ENCODE assay signal across 26 mouse cellular contexts in genomic region chr12:56234571-56234970, GRCm38 (mm10).
DNase-seq lines count a peak whose midpoint lies in the region; ATAC-seq and TF ChIP-seq lines count a peak whose summit lies in the region.
"Had no signal": no experiment of that assay in that cellular context is flagged by ENCODE, and none has a peak within 500 bp of the region (broad histone marks: within the 10 kb centered on the region; RNA-seq: fewer than 3 reads in every experiment).

No protein-coding gene starts in this region.

- peaks cover 3% of the 10 kb centered on the region; the same call in 1 of the 2 replicates for H3K4me1 ChIP-seq in hindbrain, embryonic 13.5 days (replicated peaks)
- H3K4me1 ChIP-seq in hindbrain, embryonic 11.5 days (replicated peaks; ENCODE audit: control insufficient read depth, insufficient read depth, low read length) = no peaks in the 10 kb centered on the region
- H3K4me1 ChIP-seq: embryonic facial prominence, embryonic 13.5 days; heart, embryonic 15.5 days; limb, embryonic 12.5 days; midbrain, embryonic 10.5 days; stomach, embryonic 15.5 days had no signal

- no peak for TF ChIP-seq POLR2A in brain, embryonic 14.5 days (IDR thresholded peaks at IDR 0.05; ENCODE audit: borderline replicate concordance, extremely low read depth, insufficient read depth, insufficient read length, poor library complexity, severe bottlenecking)

- DNase-seq in hindbrain, embryonic 11.5 days (ENCODE audit: low spot score) = no peak
- peak; percentile 58 for DNase-seq in brain, adult 2 months (ENCODE audit: low read depth, low spot score)
- DNase-seq in brain, embryonic 14.5 days (ENCODE audit: low read depth) = peak; percentile 73
- DNase-seq in layer of hippocampus, adult 8-10 months (ENCODE audit: low spot score in 2 of 2) = peak; percentile 16 to 33
- no peak for DNase-seq in left cerebral cortex, adult 11 months (ENCODE audit: low spot score)
- no peak for DNase-seq in left cerebral cortex, adult 2 months (ENCODE audit: extremely low spot score in 1 of 2, low spot score in 2 of 2)
- no peak for DNase-seq in retina, postnatal 1 day
- DNase-seq: adrenal gland, adult 2 months; cerebellum, adult 2 months; cerebellum, postnatal 36 days; embryo, embryonic 11 days; gastrocnemius, postnatal 36 days; heart, postnatal 36 days; kidney, adult 18-20 months; liver, postnatal 0 days; right cerebral cortex, adult 18-20 months; thymus, postnatal 25 days had no signal

- no peaks in the 10 kb centered on the region for H3K27me3 ChIP-seq in hindbrain, embryonic 13.5 days
- H3K27me3 ChIP-seq in hindbrain, embryonic 11.5 days (ENCODE audit: control insufficient read depth, insufficient read depth, low read length) = no peaks in the 10 kb centered on the region
- H3K27me3 ChIP-seq: embryonic facial prominence, embryonic 13.5 days; heart, embryonic 15.5 days; limb, embryonic 12.5 days; stomach, embryonic 15.5 days had no signal

- no peak overlapping the region for H3K4me3 ChIP-seq in hindbrain, embryonic 13.5 days
- H3K4me3 ChIP-seq in hindbrain, embryonic 11.5 days (ENCODE audit: low read depth, low read length) = no peak overlapping the region
- H3K4me3 ChIP-seq in left cerebral cortex, adult 2 months = no peak overlapping the region
- H3K4me3 ChIP-seq: embryonic facial prominence, embryonic 13.5 days; heart, embryonic 15.5 days; limb, embryonic 12.5 days; midbrain, embryonic 10.5 days; stomach, embryonic 15.5 days had no signal

- no peaks in the 10 kb centered on the region; the same call in 1 of the 2 replicates for H3K9me3 ChIP-seq in hindbrain, embryonic 13.5 days
- no peaks in the 10 kb centered on the region for H3K9me3 ChIP-seq in hindbrain, embryonic 11.5 days (ENCODE audit: control insufficient read depth, low read length)
- H3K9me3 ChIP-seq: embryonic facial prominence, embryonic 13.5 days; heart, embryonic 15.5 days; midbrain, embryonic 10.5 days; stomach, embryonic 15.5 days had no signal

- no peak overlapping the region for H3K4me2 ChIP-seq in hindbrain, embryonic 13.5 days
- H3K4me2 ChIP-seq in hindbrain, embryonic 11.5 days (replicated peaks; ENCODE audit: low read depth, low read length) = no peak overlapping the region
- H3K4me2 ChIP-seq: embryonic facial prominence, embryonic 13.5 days; heart, embryonic 15.5 days; limb, embryonic 12.5 days; liver, embryonic 11.5 days; stomach, embryonic 15.5 days had no signal

- no peaks in the 10 kb centered on the region for H3K36me3 ChIP-seq in hindbrain, embryonic 13.5 days
- no peaks in the 10 kb centered on the region for H3K36me3 ChIP-seq in hindbrain, embryonic 11.5 days (ENCODE audit: control insufficient read depth, insufficient read depth, low read length)
- H3K36me3 ChIP-seq: embryonic facial prominence, embryonic 13.5 days; heart, embryonic 15.5 days; limb, embryonic 12.5 days; midbrain, embryonic 10.5 days; stomach, embryonic 15.5 days had no signal

- intact Hi-C loops in left cerebral cortex, adult 2 months (cut with DNase I) = no loop called here

- ATAC-seq in hindbrain, embryonic 13.5 days (ENCODE audit: low FRiP score) = peak; percentile 28; the same call in 1 of the 2 replicates
- ATAC-seq in hindbrain, embryonic 11.5 days (ENCODE audit: low FRiP score) = no peak
- ATAC-seq: liver, postnatal 0 days; lung, postnatal 0 days had no signal

- no peak for TF ChIP-seq CTCF in brain, embryonic 14.5 days (IDR thresholded peaks at IDR 0.05; ENCODE audit: borderline replicate concordance, extremely low read depth, insufficient read depth, insufficient read length)
- no peak for TF ChIP-seq CTCF in left cerebral cortex, adult 2 months (IDR thresholded peaks at IDR 0.05)

- no peak overlapping the region; the same call in 1 of the 2 replicates for H3K27ac ChIP-seq in hindbrain, embryonic 13.5 days
- no peak overlapping the region for H3K27ac ChIP-seq in hindbrain, embryonic 11.5 days (ENCODE audit: low read depth, low read length)
- H3K27ac ChIP-seq in left cerebral cortex, adult 2 months = no peak overlapping the region
- H3K27ac ChIP-seq: embryonic facial prominence, embryonic 13.5 days; heart, embryonic 15.5 days; kidney, postnatal 0 days; limb, embryonic 12.5 days; midbrain, embryonic 10.5 days; stomach, embryonic 15.5 days had no signal

- no peak overlapping the region for H3K9ac ChIP-seq in hindbrain, embryonic 13.5 days
- no peak overlapping the region for H3K9ac ChIP-seq in hindbrain, embryonic 11.5 days (ENCODE audit: low read depth, low read length)
- H3K9ac ChIP-seq: embryonic facial prominence, embryonic 13.5 days; heart, embryonic 15.5 days; limb, embryonic 12.5 days; liver, postnatal 0 days; stomach, embryonic 15.5 days had no signal

- 67% methylated on average over 6 of the region's 6 CpGs for WGBS in hindbrain, embryonic 13.5 days
- 77% methylated on average over 6 of the region's 6 CpGs for WGBS in hindbrain, embryonic 11.5 days

Comparison
In these comparisons a context has a peak if more than half of its experiments do, and no peak if none do; other contexts are left out.
1. DNase-seq: peak in brain, adult 2 months (single experiment), brain, embryonic 14.5 days (single experiment) and layer of hippocampus, adult 8-10 months (2 of 2); none in hindbrain, embryonic 11.5 days (single experiment), left cerebral cortex, adult 11 months (single experiment), left cerebral cortex, adult 2 months (0 of 2) and retina, postnatal 1 day (single experiment).